Mouse (Mus musculus) large intestine, adult 2 months (tissue): ENCODE results near the gene Slc22a4. TPM values are rescaled to one million over a fixed set of nuclear protein-coding genes. Genes with fewer than 3 reads are reported as not detected.
"Not testable (repeated sequence)": the region's sequence is repeated elsewhere in the genome, so short reads cannot be mapped to it uniquely, and the experiment has no call there.

ENCODE experiments used
- DNase-seq: peaks from one replicate; pipeline ENCODE4 v3.0.0-alpha.2; 2012; ENCODE audit warnings: low read depth, low spot score
- WGBS: fragments of 180-500 bp; shearing (Covaris S2); methylation state at CpG from one replicate; pipeline ENCODE4 v1.1.7; 2018; 5-methylcytosine and 5-hydroxymethylcytosine counted together
- polyA plus RNA-seq: library from polyadenylated mRNA; depleted of rRNA; stranded (reverse); fragments of >200 nt; gene quantifications from 2 replicates; pipeline ENCODE4 v1.2.3, GENCODE M21; 2012

The Slc22a4 gene
- polyA plus RNA-seq, 1 experiment, result 8.6 TPM

DNA sequence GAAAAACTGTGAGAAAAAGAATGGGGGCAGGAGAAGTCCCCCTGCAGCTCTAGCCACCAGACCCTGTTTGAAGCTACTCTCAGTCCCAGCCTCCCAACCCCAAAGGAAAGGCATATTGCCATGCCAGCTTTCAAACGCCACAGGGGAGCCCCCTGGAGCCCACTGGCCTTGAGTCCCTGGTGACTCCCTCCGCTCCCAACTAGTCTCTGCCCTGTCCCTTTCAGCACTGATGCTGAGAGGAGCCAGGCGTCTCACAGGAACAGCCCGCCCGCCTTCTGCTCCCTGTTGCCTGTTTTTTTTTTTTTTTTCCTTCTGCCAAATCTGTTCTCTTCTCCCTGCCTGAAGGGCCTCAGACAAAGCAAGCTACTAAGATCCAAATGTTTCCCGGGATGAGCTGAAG, 30.8 kb upstream of the Slc22a4 start:
- DNase-seq, result no peak
- WGBS, result 61% methylated on average over 6 of the region's 6 CpGs

DNA sequence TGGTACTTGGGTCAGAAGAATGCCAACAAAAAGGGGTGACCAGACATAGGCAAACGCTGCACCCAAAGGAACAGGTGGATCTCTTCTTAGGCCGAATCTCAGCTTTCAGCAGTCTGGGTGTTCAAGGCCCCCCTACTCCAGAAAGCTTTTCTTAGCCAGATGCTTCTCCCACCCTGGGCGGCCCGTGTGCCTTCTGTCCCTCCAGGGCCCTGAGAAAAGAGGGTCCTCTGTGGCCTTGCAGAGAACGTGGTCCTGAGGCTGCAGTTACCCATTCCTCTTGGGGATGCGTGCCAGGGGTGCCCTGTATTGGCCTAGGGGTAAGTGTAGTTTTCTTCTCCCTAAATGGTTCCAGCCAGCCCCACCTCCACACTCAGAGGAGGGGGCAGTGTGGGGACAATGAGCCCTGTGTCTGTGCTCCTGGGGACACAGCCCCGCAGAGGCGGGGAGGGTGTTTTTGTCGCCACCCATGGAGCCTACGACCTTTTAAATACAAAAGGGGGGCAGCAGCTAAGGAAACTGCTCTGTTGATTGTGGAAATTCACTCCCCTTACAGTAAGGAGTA, 30.2 kb upstream of the Slc22a4 start:
- no peak for DNase-seq
- WGBS, result 79% methylated on average over 10 of the region's 10 CpGs

DNA sequence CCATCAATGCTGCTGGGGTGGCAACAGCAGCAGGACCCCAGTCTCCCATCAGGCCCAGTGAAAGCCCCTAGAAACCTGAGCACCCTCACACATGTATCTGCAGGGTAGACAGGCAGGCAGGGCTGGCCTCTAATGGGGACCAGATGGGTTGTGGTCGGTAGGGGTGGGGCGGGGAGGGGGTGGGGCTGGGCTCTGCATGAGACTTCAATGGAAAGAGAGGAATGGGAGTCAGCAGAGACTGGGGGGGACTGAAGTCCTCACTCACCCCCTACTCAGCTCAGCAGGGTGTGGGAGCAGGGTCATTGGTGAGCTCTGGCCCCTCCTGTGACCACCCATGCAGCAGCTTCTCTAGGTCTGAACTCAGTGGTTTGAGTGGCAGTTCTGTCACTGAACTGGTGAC, 29.5 kb upstream of the Slc22a4 start:
- DNase-seq, result no peak
- WGBS, result 60% methylated on average over 2 of the region's 2 CpGs

DNA sequence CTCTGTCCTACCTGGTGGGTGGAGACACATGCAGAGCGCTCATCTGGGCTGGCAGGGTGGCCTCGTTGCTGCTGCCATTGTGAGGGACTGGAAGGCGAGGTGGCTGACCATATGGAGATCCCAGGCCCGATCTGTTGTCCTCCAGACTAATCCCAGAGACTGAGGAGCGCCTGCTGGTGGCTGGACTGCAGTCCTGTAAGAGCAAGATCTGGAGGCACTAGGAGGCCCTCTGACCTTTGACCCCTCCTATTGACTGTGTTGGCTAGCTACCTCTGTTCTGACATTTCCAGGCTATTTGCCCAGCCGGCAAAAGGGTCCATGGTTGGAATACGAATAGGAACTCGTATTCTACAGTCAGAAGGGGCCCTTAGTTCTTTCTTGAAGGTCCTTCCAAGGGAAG, 28.2 kb upstream of the Slc22a4 start:
- WGBS, result 47% methylated on average over 8 of the region's 8 CpGs
- no peak for DNase-seq

DNA sequence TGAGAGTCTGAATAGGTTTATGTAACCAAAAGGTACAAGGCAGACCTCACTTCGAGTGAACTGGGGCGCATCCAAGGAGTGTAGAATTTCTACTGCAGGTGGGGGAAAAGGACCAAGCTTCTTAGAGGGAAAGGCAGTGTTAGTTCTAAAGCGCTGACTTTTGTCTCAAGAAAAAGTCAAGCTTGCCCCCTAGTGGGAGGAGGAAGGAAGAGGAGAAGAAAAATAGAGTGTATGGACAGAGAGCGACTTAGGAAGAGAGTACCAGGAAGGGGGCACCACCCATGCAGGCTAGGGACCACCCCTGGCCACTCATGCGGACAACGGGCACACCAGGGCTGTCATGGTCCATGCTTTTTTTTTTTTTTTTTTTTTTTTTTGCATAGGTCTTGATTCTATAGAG, 26.4 kb upstream of the Slc22a4 start:
- WGBS, result 18% methylated on average over 6 of the region's 6 CpGs
- DNase-seq, result no peak

DNA sequence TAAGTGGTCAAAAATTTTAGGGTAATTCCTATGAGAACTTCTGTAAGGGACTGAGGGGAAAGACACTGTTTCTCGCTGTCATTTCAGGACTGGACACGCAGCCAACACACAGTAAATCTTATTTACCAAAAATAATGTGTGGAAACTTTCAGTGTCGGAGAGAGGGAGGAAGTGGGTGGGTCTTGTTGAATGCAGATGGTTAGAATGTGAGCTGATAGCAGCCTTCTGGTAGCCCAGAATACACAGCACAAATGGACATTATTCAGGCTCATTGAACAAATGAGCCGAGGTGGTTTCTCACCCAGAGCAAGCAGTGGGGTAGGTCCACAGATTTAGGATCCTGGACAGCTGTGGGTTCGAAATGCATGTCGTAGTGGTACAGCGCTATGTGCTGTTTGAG, 25.2 kb upstream of the Slc22a4 start:
- no peak for DNase-seq
- 77% methylated on average over 7 of the region's 7 CpGs for WGBS

DNA sequence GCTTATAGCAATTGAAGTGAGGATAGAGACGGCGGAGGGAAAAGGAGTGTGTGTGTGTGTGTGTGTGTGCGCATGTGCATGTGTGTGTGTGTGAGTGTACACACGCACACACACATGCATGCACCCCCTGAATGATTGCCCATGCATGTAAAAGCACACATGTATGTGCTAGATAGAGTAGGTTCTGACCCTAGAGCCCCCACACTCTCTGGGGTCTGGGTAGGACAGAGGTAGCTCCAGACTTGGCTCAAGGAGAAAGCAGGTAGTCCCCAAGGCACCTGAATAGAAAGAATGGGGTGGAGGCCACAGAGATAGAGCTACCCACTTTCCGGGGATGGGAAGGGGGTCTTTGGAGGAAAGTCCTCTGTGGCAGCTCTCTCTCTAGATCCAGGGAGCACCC, 24.2 kb upstream of the Slc22a4 start:
- 92% methylated on average over 5 of the region's 5 CpGs for WGBS
- no peak for DNase-seq

DNA sequence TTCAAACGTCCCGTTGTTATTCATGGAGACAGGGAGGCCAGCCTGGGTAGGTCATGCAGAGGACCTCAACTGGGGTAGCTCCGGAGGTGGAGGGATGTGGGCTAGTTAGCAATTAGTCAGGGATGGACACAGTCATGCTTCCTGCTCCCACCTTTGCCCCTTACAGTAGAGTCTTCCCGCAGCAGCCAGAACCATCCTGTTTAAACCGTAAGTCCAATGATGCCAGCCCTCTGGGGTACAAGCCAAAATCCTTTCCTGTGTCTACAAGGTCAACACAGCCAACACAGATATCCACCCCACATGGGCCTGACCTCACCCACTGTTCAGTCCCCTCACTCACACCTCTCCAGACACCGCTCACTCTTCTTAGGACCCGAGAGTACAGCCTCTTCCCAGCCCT, 23.3 kb upstream of the Slc22a4 start:
- 80% methylated on average over 7 of the region's 7 CpGs for WGBS

DNA sequence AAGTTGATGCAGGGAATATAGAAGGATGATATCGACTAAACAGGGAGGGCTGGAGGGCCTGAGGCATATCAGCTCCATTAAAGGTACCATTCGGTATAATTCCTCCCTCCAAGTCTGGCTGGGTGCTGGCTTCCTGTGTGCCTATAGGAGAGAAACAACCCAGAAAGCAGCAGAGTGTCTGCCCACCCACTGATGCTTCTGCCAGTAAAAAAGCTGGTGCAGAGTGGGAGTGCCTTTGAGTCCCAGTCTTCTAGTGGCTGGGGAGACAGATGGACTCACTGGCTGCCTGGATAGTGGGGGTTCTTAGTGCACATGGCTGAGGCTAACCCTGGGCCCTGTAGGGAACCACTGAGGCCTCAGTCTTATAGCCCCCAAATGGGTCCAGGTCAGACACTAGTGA, 22.3 kb upstream of the Slc22a4 start:
- 73% methylated on average over 2 of the region's 2 CpGs for WGBS
- no peak for DNase-seq

More for the DNA sequence above, 23.3 kb upstream of the Slc22a4 start:
- no peak for DNase-seq

DNA sequence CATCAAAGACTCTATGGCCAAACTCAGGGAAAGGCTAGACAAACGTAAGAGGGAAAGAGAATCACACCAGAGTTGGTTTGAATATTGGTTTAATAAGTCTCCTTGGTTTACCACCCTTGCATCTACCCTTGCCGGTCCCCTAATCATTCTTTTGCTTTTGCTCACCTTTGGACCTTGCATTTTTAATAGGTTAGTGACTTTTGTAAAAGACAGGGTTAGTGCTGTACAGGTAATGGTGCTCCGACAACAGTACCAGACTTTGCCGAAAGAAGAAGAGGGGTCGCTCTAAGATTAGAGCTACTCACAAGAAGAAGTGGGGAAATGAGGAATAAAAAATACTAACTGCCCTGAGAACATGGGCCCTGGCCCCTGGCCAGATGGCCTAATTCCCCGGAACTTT, 12.8 kb upstream of the Slc22a4 start:
- WGBS, result 87% methylated on average over 6 of the region's 6 CpGs
- no peak for DNase-seq

DNA sequence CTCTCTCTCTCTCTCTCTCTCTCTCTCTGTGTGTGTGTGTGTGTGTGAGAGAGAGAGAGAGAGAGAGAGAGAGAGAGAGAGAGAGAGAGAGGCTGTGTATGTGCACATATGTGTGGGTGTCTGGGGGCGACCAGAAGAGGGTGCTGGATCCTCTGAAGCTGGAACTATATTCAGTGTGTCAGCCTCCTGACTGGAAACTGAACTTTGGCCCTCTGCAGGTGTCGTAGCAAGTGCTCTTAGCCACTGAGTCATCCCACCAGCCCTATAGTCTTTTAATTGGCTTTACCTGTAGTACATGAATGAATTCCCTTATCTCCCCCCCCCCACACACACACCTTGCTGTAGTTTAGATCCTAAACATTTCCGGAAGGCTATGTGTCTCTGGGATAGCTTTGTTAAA, 5.0 kb upstream of the Slc22a4 start:
- WGBS, result 48% methylated on average over 1 of the region's 3 CpGs
- not testable (repeated sequence) for DNase-seq

DNA sequence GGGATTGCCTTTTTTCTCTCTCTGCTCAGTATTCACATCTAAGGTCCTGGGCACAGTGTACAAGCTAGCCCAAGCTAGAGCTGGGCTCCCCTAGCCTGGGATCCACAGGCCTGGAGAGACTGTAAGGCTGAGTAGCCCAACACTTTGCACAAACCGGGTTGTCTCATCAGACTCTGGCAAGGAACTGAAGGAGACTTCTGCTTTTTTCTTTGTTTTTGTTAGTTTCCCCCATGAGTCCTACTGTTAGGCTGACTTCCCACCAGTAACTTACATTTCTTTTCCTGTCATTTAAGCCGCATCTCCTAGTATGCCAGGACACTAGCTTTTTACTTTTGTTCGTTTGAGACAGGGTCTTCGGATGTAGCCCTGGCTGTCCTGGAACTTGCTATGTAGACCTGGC, 1.1 kb upstream of the Slc22a4 start:
- 73% methylated on average over 4 of the region's 4 CpGs for WGBS
- no peak for DNase-seq

DNA sequence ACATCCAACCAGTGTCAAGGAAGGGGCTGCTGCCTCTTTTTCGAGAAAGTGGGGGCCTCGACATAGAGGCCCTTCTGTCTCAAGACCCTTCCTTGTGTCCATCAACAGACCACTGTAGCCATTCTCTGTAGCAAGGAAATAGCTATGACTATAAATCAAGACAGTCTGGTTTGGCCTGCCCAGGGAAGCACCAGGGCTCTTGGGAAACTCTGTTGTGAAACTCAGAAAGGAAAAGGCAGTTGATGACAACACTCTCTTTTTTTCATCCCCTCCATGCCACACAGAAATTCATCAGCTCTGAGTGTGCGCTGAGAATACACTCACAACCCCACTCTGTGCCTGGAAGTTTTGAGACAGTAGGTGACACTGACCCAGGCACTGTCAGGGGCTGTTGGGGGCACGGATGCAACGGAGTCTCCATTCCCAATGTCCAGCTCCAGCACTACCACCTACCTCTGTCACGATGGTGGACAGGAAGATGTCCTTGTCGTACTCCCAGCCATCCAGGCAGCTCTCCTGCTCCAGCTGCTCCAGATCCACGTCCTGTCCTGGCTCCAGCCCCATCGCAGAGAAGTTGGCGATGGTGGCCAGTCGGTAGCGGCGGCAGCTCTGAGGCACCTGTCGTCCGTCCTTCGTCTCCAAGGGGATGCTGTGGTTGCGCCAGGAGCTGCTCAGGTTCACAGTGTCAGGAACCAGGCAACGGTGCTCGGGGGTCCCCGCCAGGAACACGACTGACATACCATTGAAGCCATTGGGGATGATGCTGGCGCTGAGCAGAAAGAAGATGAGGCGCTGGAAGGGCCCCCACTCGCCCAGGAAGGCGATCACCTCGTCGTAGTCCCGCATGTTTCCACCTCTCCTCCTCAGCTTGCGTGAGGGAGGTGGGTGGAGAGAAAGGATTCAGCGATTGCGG, 503 bp downstream of the Slc22a4 start:
- WGBS, result 31% methylated on average over 31 of the region's 31 CpGs
- no peak for DNase-seq

DNA sequence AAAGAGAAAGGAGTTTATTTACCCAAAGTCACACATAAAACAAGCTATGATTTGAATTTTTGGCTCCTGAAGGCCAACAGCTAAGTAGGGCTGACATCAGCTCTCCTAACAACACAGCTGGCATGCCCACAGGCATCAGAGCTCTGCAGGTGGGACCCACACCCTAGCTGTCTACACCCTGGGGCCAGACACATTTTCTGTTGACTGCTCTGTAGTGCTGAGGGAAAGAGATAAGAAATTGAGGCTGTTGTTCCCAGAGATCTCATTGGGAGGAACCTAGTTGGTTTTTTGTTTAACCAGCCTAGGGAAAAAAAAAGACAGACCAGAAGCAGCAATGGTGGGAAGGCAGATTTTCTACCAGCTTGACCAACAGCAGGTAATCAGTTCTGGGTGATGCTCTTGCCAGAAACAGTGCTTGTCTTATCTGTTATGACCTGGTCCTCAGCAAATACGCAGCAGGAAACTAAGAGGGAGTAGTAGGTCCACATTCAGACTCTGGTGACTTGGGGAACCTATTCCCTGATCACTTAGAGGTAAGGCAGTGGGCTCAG, 1.3 kb downstream of the Slc22a4 start:
- WGBS, result 71% methylated on average over 1 of the region's 1 CpGs
- no peak for DNase-seq

DNA sequence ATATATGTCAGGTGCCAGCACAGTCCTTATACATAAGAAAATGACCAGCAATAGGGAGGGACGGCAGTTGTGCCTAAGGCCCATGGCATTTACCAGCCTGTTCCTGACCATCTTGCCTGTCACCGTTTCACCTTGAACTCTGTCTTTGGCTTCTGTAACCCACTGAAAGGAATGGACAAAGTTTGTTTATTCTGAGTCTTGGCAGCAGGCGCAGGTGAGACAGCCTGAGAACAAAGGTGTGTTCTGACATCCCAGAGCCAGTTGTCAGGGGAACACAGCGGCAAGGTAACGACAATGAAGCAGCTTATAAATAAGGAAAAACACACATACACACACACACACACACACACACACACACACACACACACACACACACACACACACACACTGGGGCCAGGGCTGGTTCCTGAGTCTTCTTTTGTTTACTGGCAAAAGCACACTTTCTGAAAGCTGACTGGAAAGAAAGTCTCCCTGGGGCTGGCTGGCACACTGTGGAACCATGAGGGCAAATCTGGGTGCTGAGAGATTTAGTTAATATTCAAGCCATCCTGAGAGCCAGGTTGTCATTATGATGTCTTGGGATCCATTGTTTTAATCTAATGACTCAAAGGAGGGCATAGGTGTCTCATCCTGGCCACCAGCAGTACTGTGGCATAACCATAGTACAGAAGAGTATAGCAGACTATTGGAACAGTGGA, 6.3 kb downstream of the Slc22a4 start:
- no peak for DNase-seq
- WGBS, result 38% methylated on average over 5 of the region's 5 CpGs

DNA sequence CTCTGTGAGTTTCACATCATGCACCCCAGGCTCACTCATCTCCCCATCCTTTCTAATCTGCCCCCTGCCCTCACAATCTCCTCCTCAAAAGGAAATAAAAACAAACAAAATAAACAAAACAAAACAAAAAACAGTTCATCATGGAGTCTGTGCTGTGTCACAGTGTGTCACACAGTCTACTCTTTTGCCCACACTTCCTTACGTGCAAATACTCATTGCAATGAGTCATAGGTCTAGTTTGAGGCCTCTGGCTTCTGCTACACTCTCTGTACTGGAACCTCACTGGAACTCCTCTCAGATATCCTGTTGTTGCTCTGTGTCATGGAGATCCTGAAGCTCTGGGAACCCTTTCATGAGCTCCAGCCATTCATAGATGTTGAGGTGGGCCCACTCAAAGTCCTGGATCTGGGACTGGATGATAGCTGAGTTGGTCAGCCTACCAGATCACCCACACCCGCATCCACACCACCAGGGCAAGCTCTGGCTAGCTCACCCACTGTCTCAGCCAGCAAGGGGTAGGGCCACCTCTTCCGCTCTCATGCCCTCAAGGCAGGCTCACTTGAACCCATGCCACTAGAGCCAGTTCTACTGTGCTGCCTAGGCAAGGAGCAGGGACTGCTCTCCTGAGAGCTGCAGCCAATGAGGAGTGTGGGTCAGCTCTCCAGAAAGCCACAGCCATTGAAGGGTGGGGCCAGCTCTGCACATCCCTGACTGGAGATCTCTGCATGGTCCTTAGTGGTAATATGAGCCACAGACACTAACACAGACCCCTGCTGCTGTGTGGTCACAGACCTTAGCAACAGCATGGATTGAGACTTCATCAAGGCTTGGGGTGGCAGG, 8.8 kb downstream of the Slc22a4 start:
- WGBS, result 83% methylated on average over 3 of the region's 3 CpGs
- DNase-seq, result no peak

DNA sequence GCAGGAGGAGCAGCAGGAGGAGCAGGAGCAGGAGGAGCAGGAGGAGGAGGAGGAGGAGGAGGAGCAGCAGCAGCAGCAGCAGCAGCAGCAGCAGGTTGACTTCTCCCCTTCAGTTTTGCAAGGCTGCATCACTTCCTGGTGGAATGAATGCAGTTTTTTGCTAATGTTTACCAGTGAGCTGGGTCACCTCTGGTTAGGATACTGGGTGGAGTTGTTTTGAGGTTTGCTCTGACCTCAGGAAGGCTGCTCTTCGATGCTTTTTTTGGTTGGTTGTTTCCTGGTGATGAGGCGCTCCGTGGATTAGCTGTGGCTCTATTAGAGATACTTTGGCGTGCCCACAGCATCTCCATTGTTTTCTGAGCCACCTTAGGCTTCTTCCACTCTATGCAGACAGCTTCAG, 10.3 kb downstream of the Slc22a4 start:
- 56% methylated on average over 4 of the region's 4 CpGs for WGBS
- DNase-seq, result no peak

DNA sequence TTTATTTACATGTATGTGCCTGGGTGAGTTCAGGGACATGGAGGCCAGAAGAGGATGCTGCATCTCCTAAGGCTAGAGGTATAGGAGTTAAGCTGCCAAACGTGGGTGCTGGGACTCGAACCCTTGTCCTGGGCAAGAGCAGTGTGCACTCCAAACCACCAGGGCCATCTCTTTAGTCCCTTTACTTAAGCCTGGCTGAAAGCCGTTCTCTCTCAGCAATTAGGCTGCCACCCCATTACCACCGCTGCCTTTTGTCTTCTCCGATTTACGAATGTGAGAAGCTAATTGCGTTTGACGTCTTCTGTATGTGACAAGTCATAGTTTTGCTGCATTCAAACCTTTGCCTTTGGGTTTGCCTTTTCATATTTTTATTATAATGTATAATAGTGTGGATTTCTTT, 11.8 kb downstream of the Slc22a4 start:
- WGBS, result 74% methylated on average over 8 of the region's 8 CpGs
- DNase-seq, result no peak

DNA sequence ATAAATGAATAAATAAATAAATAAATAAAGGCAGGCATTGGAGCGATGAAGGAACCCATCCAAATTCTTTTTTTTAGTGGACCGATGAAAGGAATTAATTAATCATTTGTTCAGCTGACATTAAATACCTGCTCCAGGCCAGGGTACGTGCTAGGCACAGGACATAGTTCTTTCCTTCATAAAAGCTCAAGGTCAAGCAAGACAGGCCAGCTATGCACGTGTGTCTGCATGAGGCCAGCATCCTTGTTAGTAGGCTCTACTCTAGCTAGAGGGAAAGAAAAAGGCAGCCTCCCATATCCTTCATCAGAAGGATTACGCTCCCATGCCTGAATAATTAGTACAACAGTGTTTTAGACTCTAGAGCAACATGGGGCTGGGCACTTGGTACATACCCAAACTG, 14.9 kb downstream of the Slc22a4 start:
- 90% methylated on average over 5 of the region's 5 CpGs for WGBS

DNA sequence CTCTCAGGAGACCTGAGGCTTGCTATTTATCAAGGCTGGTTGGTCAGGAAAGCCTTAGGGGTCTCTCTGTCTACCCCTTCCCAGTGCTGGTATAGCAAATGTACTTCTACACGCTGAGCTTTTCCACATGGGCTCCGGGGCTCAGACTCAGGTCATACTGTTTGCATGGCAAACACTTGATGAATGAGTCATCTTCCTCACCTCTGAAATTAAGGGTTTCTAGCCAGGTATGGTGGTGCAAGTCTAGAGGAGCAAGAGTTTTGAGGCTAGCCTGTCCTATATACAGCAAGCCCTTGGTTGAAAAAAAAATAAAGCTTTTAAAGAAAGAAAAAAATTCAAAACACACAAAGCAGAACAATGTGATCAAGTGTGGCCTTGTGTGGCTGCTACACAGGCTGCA, 16.6 kb downstream of the Slc22a4 start:
- 38% methylated on average over 2 of the region's 2 CpGs for WGBS
- no peak for DNase-seq

More for the DNA sequence above, 14.9 kb downstream of the Slc22a4 start:
- no peak for DNase-seq
